Comparison of ENCODE assay signal across 8 mouse cellular contexts in genomic region chr19:10710088-10710511, GRCm38 (mm10). TPM values are rescaled to one million over a fixed set of nuclear protein-coding genes. Genes with fewer than 3 reads are reported as not detected.
DNase-seq lines count a peak whose midpoint lies in the region; ATAC-seq lines count a peak whose summit lies in the region.

No protein-coding gene starts in this region.

- no peaks in the 10 kb centered on the region for H3K27me3 ChIP-seq in limb, embryonic 11.5 days (ENCODE audit: control insufficient read depth, insufficient read depth, low read length)
- no peaks in the 10 kb centered on the region for H3K27me3 ChIP-seq in limb, embryonic 10.5 days (ENCODE audit: low read depth, poor library complexity, severe bottlenecking)
- no peaks in the 10 kb centered on the region for H3K27me3 ChIP-seq in intestine, embryonic 15.5 days (replicated peaks)
- no peaks in the 10 kb centered on the region for H3K27me3 ChIP-seq in midbrain, embryonic 11.5 days (ENCODE audit: control insufficient read depth, insufficient read depth, low read length)

- no peak for ATAC-seq in limb, embryonic 11.5 days (ENCODE audit: insufficient number of reproducible peaks, low FRiP score, low TSS enrichment, low read depth)
- peak; percentile 26; the same call in 1 of the 2 replicates for ATAC-seq in intestine, embryonic 15.5 days
- peak; percentile 12 for ATAC-seq in midbrain, embryonic 11.5 days (ENCODE audit: low FRiP score)

- 83% methylated on average over 9 of the region's 9 CpGs for WGBS in limb, embryonic 11.5 days
- 87% methylated on average over 9 of the region's 9 CpGs for WGBS in limb, embryonic 10.5 days
- 77% methylated on average over 9 of the region's 9 CpGs for WGBS in intestine, embryonic 15.5 days
- 80% methylated on average over 9 of the region's 9 CpGs for WGBS in midbrain, embryonic 11.5 days

- no peak overlapping the region for H3K27ac ChIP-seq in limb, embryonic 11.5 days (replicated peaks; ENCODE audit: low read depth, low read length)
- H3K27ac ChIP-seq in limb, embryonic 10.5 days: no peak overlapping the region
- 0 out of 2 replicates have a peak overlapping the region, but pooled peaks have one; percentile 42 for H3K27ac ChIP-seq in intestine, embryonic 15.5 days
- no peak overlapping the region for H3K27ac ChIP-seq in midbrain, embryonic 11.5 days (ENCODE audit: low read depth, low read length)

- no peak overlapping the region for H3K4me3 ChIP-seq in limb, embryonic 11.5 days (ENCODE audit: low read depth, low read length)
- H3K4me3 ChIP-seq in limb, embryonic 10.5 days: no peak overlapping the region
- H3K4me3 ChIP-seq in intestine, embryonic 15.5 days (replicated peaks): no peak overlapping the region
- no peak overlapping the region for H3K4me3 ChIP-seq in midbrain, embryonic 11.5 days (ENCODE audit: low read depth, low read length)

- no peak overlapping the region for H3K9ac ChIP-seq in limb, embryonic 11.5 days (ENCODE audit: low read length)
- H3K9ac ChIP-seq in intestine, embryonic 15.5 days: no peak overlapping the region
- 0 out of 2 replicates have a peak overlapping the region, but pooled peaks have one; percentile 12 for H3K9ac ChIP-seq in midbrain, embryonic 11.5 days (ENCODE audit: low read length)

- DNase-seq in limb, embryonic 11.5 days (ENCODE audit: low spot score): peak; percentile 42
- no peak for DNase-seq in limb, embryonic 10.5 days (ENCODE audit: low spot score)
- peak; percentile 54 for DNase-seq in embryo, embryonic 11 days
- DNase-seq in gastrocnemius, postnatal 14 days: peak; percentile 46
- DNase-seq in left cerebral cortex, postnatal 10 days (ENCODE audit: extremely low spot score in 1 of 2, low spot score in 2 of 2): peak; percentile 60 to 79
- peak; percentile 86 for DNase-seq in midbrain, embryonic 11.5 days (ENCODE audit: low spot score, missing footprints)
- DNase-seq in spleen, adult 18-20 months: peak; percentile 34 to 62

- no peaks in the 10 kb centered on the region for H3K9me3 ChIP-seq in limb, embryonic 11.5 days (ENCODE audit: control insufficient read depth, low read length)
- H3K9me3 ChIP-seq in limb, embryonic 10.5 days (replicated peaks): no peaks in the 10 kb centered on the region
- H3K9me3 ChIP-seq in intestine, embryonic 15.5 days: no peaks in the 10 kb centered on the region
- H3K9me3 ChIP-seq in midbrain, embryonic 11.5 days (ENCODE audit: control insufficient read depth, low read length): no peaks in the 10 kb centered on the region

- intact Hi-C loops in gastrocnemius, postnatal 14 days (cut with DNase I; ENCODE audit: low total_unique reads): loop anchor here (5.0 kb wide), 4 partner anchors 38 to 252 kb away; no protein-coding TSS in a partner anchor
- intact Hi-C loops in left cerebral cortex, postnatal 10 days (cut with DNase I): loop anchor here (5.0 to 10.0 kb wide), 3 partner anchors 105 to 172 kb away; partner anchors contain the start of genes Tmem109 and Tmem132a

- no peak overlapping the region for H3K4me2 ChIP-seq in limb, embryonic 11.5 days (ENCODE audit: low read depth, severe bottlenecking)
- no peak overlapping the region for H3K4me2 ChIP-seq in intestine, embryonic 15.5 days (replicated peaks)
- no peak overlapping the region for H3K4me2 ChIP-seq in midbrain, embryonic 11.5 days

- 0 out of 2 replicates have a peak, but pooled peaks cover 4% of the 10 kb centered on the region for H3K4me1 ChIP-seq in limb, embryonic 11.5 days (ENCODE audit: control insufficient read depth, insufficient read depth, low read length)
- H3K4me1 ChIP-seq in limb, embryonic 10.5 days: peaks cover 12% of the 10 kb centered on the region
- peaks cover 9% of the 10 kb centered on the region for H3K4me1 ChIP-seq in intestine, embryonic 15.5 days (replicated peaks)
- H3K4me1 ChIP-seq in midbrain, embryonic 11.5 days (ENCODE audit: control insufficient read depth, insufficient read depth, low read length): peaks cover 8% of the 10 kb centered on the region

- peaks cover 17% of the 10 kb centered on the region for H3K36me3 ChIP-seq in limb, embryonic 11.5 days (ENCODE audit: control insufficient read depth, insufficient read depth, low read length)
- peaks cover 79% of the 10 kb centered on the region for H3K36me3 ChIP-seq in limb, embryonic 10.5 days
- peaks cover 33% of the 10 kb centered on the region for H3K36me3 ChIP-seq in intestine, embryonic 15.5 days
- H3K36me3 ChIP-seq in midbrain, embryonic 11.5 days (ENCODE audit: control insufficient read depth, insufficient read depth, low read length): peaks cover 19% of the 10 kb centered on the region

RNA-seq across cellular contexts. Expression of gene Vps37c, which starts 21.6 kb away (rescaled TPM):
- 29.7 and 33.4 TPM in 2 replicates for polyA plus RNA-seq in limb, embryonic 11.5 days (2014; fragmentation: Nextera tagmentation; extraction: Ambion mirVana)
- polyA plus RNA-seq in limb, embryonic 10.5 days (2016; fragmentation: Nextera tagmentation; extraction: Ambion mirVana): 34.3 and 37.7 TPM in 2 replicates
- 10 to 100 TPM; 15.2 to 22.0 TPM for total RNA-seq in gastrocnemius, postnatal 14 days (2021)
- polyA plus RNA-seq in intestine, embryonic 15.5 days (2015; fragmentation: Nextera tagmentation; extraction: Ambion mirVana): 28.1 and 28.7 TPM in 2 replicates
- 10 to 100 TPM; 25.2 to 27.6 TPM for total RNA-seq in left cerebral cortex, postnatal 10 days (2021)
- 23.1 and 26.0 TPM in 2 replicates for polyA plus RNA-seq in midbrain, embryonic 11.5 days (2014; fragmentation: Nextera tagmentation; extraction: Ambion mirVana)

RNA-seq across cellular contexts. Expression of gene Cd5, which starts 28.7 kb away (rescaled TPM):
- polyA plus RNA-seq in limb, embryonic 11.5 days (2014; fragmentation: Nextera tagmentation; extraction: Ambion mirVana): not detected in 2 replicates
- polyA plus RNA-seq in limb, embryonic 10.5 days (2016; fragmentation: Nextera tagmentation; extraction: Ambion mirVana): 0.06 and 0.26 TPM in 2 replicates
- not detected for total RNA-seq in gastrocnemius, postnatal 14 days (2021)
- polyA plus RNA-seq in intestine, embryonic 15.5 days (2015; fragmentation: Nextera tagmentation; extraction: Ambion mirVana): 0.10 and 0.13 TPM in 2 replicates
- under 1 TPM in 1 of 2 experiments, not detected in 1; 0.30 TPM for total RNA-seq in left cerebral cortex, postnatal 10 days (2021)
- polyA plus RNA-seq in midbrain, embryonic 11.5 days (2014; fragmentation: Nextera tagmentation; extraction: Ambion mirVana): 0.08 and 0.22 TPM in 2 replicates

RNA-seq across cellular contexts. Expression of gene Pga5, which starts 32.2 kb away (rescaled TPM):
- not detected in 2 replicates for polyA plus RNA-seq in limb, embryonic 11.5 days (2014; fragmentation: Nextera tagmentation; extraction: Ambion mirVana)
- polyA plus RNA-seq in limb, embryonic 10.5 days (2016; fragmentation: Nextera tagmentation; extraction: Ambion mirVana): not detected in 2 replicates
- total RNA-seq in gastrocnemius, postnatal 14 days (2021): not detected
- polyA plus RNA-seq in intestine, embryonic 15.5 days (2015; fragmentation: Nextera tagmentation; extraction: Ambion mirVana): 0.39 and 0.61 TPM in 2 replicates
- total RNA-seq in left cerebral cortex, postnatal 10 days (2021): not detected
- not detected in 2 replicates for polyA plus RNA-seq in midbrain, embryonic 11.5 days (2014; fragmentation: Nextera tagmentation; extraction: Ambion mirVana)
